Mouse (Mus musculus): ENCODE data around the gene Rpe. TPM values are rescaled to one million over a fixed set of nuclear protein-coding genes. Genes with fewer than 3 reads are reported as not detected.

The Rpe gene
- total and polyA plus RNA-seq, 2 experiments: 8.6 to 29.4 TPM

DNA sequence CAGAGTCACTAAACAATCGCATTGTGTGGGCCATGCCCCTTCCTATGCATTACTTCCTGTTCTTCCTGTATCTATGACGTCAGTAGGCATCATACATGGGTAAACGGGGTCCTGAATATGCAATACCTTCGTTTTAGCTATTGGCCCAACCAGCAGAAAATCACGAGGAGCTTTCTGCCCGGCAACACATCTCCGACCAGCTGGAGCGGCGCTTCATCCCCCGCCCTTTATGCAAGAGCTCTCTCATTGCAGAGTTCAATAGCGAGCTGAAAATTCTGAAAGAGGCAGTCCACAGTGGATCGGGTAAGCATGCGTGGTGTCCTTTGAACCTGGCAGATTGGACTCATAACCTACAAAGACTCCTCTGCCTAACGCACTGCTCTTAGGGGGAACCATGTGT, 22.7 kb upstream of the Rpe start:
- H3K4me1 ChIP-seq (ENCODE audit: control insufficient read depth, insufficient read depth, low read length): no peaks in the 10 kb centered on the region
- no peak overlapping the region for H3K4me3 ChIP-seq (ENCODE audit: insufficient read depth, low read depth, low read length)
- H3K79me2 ChIP-seq (ENCODE audit: control insufficient read depth, insufficient read depth, low read length): no peaks in the 10 kb centered on the region
- no peak for TF ChIP-seq POLR2A (IDR thresholded peaks at IDR 0.05; ENCODE audit: extremely low read depth, insufficient read depth, low read length)
- H3K36me3 ChIP-seq (ENCODE audit: control insufficient read depth, insufficient read depth, low read length): no peaks in the 10 kb centered on the region
- H3K9ac ChIP-seq (ENCODE audit: low read depth, low read length): no peak overlapping the region
- H3K27ac ChIP-seq (replicated peaks; ENCODE audit: insufficient read depth, low read depth, low read length): no peak overlapping the region
- 77% methylated on average over 14 of the region's 14 CpGs for WGBS
- no peaks in the 10 kb centered on the region for H3K27me3 ChIP-seq (ENCODE audit: control insufficient read depth, insufficient read depth, low read length)
- DNase-seq (ENCODE audit: extremely low read depth, low read depth, low spot score): no peak

DNA sequence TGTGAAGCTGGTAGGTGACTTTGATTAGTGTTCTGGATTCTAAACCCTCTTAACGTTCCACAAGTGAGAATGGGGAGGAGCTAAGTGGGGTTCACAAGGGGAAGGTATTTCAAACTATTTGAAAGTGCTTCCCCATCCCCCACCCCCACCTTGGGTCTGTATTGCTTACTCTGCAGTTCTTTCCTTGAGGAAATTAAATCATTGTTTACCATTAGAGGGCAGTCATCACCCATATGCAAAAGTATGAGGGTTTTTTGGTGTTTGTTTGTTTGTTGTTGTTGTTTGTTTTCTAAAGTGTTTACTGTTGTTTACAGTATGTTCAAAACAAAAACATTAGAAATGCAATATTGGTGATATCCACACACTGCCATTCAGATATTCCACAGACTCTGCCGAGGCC, 22.0 kb upstream of the Rpe start:
- no peaks in the 10 kb centered on the region for H3K36me3 ChIP-seq (ENCODE audit: control insufficient read depth, insufficient read depth, low read length)
- 39% methylated on average over 2 of the region's 2 CpGs for WGBS
- no peak overlapping the region for H3K27ac ChIP-seq (replicated peaks; ENCODE audit: insufficient read depth, low read depth, low read length)
- no peaks in the 10 kb centered on the region for H3K79me2 ChIP-seq (ENCODE audit: control insufficient read depth, insufficient read depth, low read length)
- no peaks in the 10 kb centered on the region for H3K4me1 ChIP-seq (ENCODE audit: control insufficient read depth, insufficient read depth, low read length)
- H3K9ac ChIP-seq (ENCODE audit: low read depth, low read length): no peak overlapping the region
- no peak for DNase-seq (ENCODE audit: extremely low read depth, low read depth, low spot score)
- no peak overlapping the region for H3K4me3 ChIP-seq (ENCODE audit: insufficient read depth, low read depth, low read length)
- H3K27me3 ChIP-seq (ENCODE audit: control insufficient read depth, insufficient read depth, low read length): no peaks in the 10 kb centered on the region
- TF ChIP-seq POLR2A (IDR thresholded peaks at IDR 0.05; ENCODE audit: extremely low read depth, insufficient read depth, low read length) (no peak), CTCF (IDR thresholded peaks at IDR 0.05; ENCODE audit: low read depth, low read length) (no peak)

DNA sequence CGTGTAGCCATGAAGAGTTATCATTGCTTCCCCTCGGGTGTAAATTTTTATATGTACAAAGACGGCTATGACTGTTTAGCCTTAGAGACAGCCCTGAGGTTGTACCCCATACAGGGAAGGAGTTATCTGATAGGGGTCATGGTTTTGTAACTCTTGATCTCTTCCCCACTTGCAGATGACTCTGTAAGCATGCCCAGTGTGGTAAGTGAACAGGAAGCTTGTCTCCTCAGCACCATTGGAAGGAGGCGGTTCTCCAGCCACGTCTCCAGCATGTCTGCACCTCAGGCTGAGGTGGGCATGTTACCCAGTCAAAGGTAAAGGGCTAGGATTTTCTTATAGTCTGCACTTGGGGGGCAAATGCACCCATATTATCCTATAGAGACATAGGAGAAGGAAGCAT, 17.7 kb upstream of the Rpe start:
- H3K27me3 ChIP-seq (ENCODE audit: control insufficient read depth, insufficient read depth, low read length): no peaks in the 10 kb centered on the region
- no peaks in the 10 kb centered on the region for H3K4me1 ChIP-seq (ENCODE audit: control insufficient read depth, insufficient read depth, low read length)
- DNase-seq (ENCODE audit: extremely low read depth, low read depth, low spot score): no peak
- no peak for TF ChIP-seq POLR2A (IDR thresholded peaks at IDR 0.05; ENCODE audit: extremely low read depth, insufficient read depth, low read length)
- no peak for TF ChIP-seq CTCF (IDR thresholded peaks at IDR 0.05; ENCODE audit: low read depth, low read length)
- no peaks in the 10 kb centered on the region for H3K36me3 ChIP-seq (ENCODE audit: control insufficient read depth, insufficient read depth, low read length)
- H3K27ac ChIP-seq (replicated peaks; ENCODE audit: insufficient read depth, low read depth, low read length): no peak overlapping the region
- H3K79me2 ChIP-seq (ENCODE audit: control insufficient read depth, insufficient read depth, low read length): no peaks in the 10 kb centered on the region
- 87% methylated on average over 5 of the region's 5 CpGs for WGBS
- no peak overlapping the region for H3K9ac ChIP-seq (ENCODE audit: low read depth, low read length)
- no peak overlapping the region for H3K4me3 ChIP-seq (ENCODE audit: insufficient read depth, low read depth, low read length)

DNA sequence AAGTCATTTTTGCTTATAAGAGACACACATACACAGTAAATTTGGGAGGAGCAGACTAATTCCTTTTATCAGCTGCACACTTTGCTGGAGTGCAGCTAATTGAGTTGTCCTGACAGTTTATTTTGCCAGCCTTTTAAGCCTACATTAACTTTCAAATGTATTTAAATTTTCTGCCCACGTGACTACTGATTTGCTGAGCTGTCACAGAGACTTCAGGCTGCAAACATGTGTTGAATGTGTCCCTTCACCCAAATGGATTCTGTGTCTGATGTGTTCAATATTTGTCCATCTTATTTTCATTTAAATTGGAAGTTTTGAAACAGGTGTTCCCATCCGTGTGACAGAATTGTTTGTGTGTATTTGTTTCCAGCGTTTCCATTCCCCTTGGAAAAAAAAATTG, 8.9 kb upstream of the Rpe start:
- Histone ChIP-seq H3K36me3 (ENCODE audit: control insufficient read depth, insufficient read depth, low read length) (no peaks in the 10 kb centered on the region), H3K9ac (ENCODE audit: low read depth, low read length) (no peak overlapping the region), H3K27ac (replicated peaks; ENCODE audit: insufficient read depth, low read depth, low read length) (no peak overlapping the region), H3K79me2 (ENCODE audit: control insufficient read depth, insufficient read depth, low read length) (no peaks in the 10 kb centered on the region), H3K4me1 (ENCODE audit: control insufficient read depth, insufficient read depth, low read length) (no peaks in the 10 kb centered on the region), H3K4me3 (ENCODE audit: insufficient read depth, low read depth, low read length) (no peak overlapping the region), H3K27me3 (ENCODE audit: control insufficient read depth, insufficient read depth, low read length) (no peaks in the 10 kb centered on the region)
- no peak for DNase-seq (ENCODE audit: extremely low read depth, low read depth, low spot score)
- WGBS: 73% methylated on average over 3 of the region's 3 CpGs
- TF ChIP-seq CTCF (IDR thresholded peaks at IDR 0.05; ENCODE audit: low read depth, low read length) (no peak), POLR2A (IDR thresholded peaks at IDR 0.05; ENCODE audit: extremely low read depth, insufficient read depth, low read length) (no peak)

DNA sequence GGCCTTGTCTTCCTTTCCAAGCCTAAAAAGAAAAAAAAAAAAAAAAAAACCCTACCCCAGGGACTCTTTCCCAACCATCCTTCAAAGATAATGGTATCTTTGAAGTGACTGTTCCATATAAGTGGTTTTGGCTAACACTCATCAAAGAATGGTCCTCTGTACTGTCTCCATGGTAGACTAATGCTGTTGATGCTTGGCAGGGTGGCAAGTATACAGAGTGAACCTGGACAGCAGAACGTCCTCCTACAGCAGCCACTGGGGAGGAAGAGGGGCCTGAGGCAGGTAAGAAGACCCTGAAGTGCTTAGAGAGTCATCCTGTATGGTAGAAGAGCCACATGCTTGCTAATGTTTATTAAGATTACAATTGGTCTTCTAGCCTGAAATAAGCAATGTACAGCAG, 8.3 kb upstream of the Rpe start:
- 81% methylated on average over 1 of the region's 1 CpGs for WGBS
- H3K79me2 ChIP-seq (ENCODE audit: control insufficient read depth, insufficient read depth, low read length): no peaks in the 10 kb centered on the region
- no peak for DNase-seq (ENCODE audit: extremely low read depth, low read depth, low spot score)
- no peak overlapping the region for H3K4me3 ChIP-seq (ENCODE audit: insufficient read depth, low read depth, low read length)
- H3K9ac ChIP-seq (ENCODE audit: low read depth, low read length): no peak overlapping the region
- H3K36me3 ChIP-seq (ENCODE audit: control insufficient read depth, insufficient read depth, low read length): no peaks in the 10 kb centered on the region
- no peaks in the 10 kb centered on the region for H3K27me3 ChIP-seq (ENCODE audit: control insufficient read depth, insufficient read depth, low read length)
- TF ChIP-seq CTCF (IDR thresholded peaks at IDR 0.05; ENCODE audit: low read depth, low read length) (no peak), POLR2A (IDR thresholded peaks at IDR 0.05; ENCODE audit: extremely low read depth, insufficient read depth, low read length) (no peak)
- no peak overlapping the region for H3K27ac ChIP-seq (replicated peaks; ENCODE audit: insufficient read depth, low read depth, low read length)
- H3K4me1 ChIP-seq (ENCODE audit: control insufficient read depth, insufficient read depth, low read length): no peaks in the 10 kb centered on the region

DNA sequence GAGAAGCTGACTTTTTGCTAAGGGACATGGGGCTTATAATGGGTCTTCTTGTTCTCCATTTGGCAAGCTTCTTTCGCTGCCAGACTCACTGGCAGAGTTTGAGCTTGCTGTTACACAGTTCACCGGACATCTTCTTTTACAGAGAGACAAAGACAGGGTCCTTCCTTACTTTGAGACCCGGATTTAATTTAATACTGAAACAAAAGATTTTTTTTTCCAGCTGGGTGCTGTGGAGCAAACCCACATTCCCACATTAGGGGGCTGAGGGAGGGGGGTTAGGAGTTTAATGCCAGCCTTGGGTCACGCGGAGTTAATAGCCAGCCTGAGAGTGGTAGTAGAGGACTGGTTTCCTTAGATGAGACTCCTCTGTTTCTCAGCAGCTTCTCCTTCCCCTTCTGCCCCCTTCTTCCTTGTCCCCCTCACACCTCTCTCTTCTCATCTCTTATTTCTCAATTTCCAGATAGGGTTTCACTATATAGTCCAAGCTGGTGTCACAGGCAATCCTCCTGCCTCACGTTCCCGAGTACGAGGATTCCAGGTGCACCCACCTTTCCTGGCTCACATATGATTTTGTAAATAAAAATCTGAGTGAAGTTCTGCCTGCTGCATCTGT, 7.7 kb upstream of the Rpe start:
- Histone ChIP-seq H3K27ac (replicated peaks; ENCODE audit: insufficient read depth, low read depth, low read length) (no peak overlapping the region), H3K36me3 (ENCODE audit: control insufficient read depth, insufficient read depth, low read length) (no peaks in the 10 kb centered on the region), H3K79me2 (ENCODE audit: control insufficient read depth, insufficient read depth, low read length) (no peaks in the 10 kb centered on the region), H3K4me1 (ENCODE audit: control insufficient read depth, insufficient read depth, low read length) (no peaks in the 10 kb centered on the region), H3K4me3 (ENCODE audit: insufficient read depth, low read depth, low read length) (no peak overlapping the region), H3K27me3 (ENCODE audit: control insufficient read depth, insufficient read depth, low read length) (no peaks in the 10 kb centered on the region), H3K9ac (ENCODE audit: low read depth, low read length) (no peak overlapping the region)
- WGBS: 92% methylated on average over 8 of the region's 8 CpGs
- no peak for DNase-seq (ENCODE audit: extremely low read depth, low read depth, low spot score)
- no peak for TF ChIP-seq CTCF (IDR thresholded peaks at IDR 0.05; ENCODE audit: low read depth, low read length)
- TF ChIP-seq POLR2A (IDR thresholded peaks at IDR 0.05; ENCODE audit: extremely low read depth, insufficient read depth, low read length): no peak
